Mouse (Mus musculus) thymus, postnatal 4 days (tissue): ENCODE measurements around the gene Gm20696.
A peak's percentile ranks its signal among the peaks of the same experiment; 100 is the strongest.

ENCODE experiments used
- DNase-seq: peaks from one replicate; pipeline ENCODE4 v3.0.0; 2021

Gene Gm20696

GRCm38 (mm10) chr6:99251222-99251621 is 415.4 kb downstream of the Gm20696 start:
- no peak for DNase-seq

- DNase-seq: no peak
Observed at GRCm38 (mm10) chr6:99249496-99250030, 417.0 kb downstream of the Gm20696 start.

GRCm38 (mm10) chr6:99248396-99248795 is 418.2 kb downstream of the Gm20696 start:
- no peak for DNase-seq

GRCm38 (mm10) chr6:99241625-99242395 is 424.8 kb downstream of the Gm20696 start:
- DNase-seq: peak; percentile 31

GRCm38 (mm10) chr6:99240764-99241163 is 425.8 kb downstream of the Gm20696 start:
- no peak for DNase-seq

- DNase-seq: no peak
Observed at GRCm38 (mm10) chr6:99235588-99235987, 431.0 kb downstream of the Gm20696 start.

- DNase-seq: no peak
Observed at GRCm38 (mm10) chr6:99233411-99233810, 433.2 kb downstream of the Gm20696 start.

- DNase-seq: no peak
Observed at GRCm38 (mm10) chr6:99228336-99228870, 438.2 kb downstream of the Gm20696 start.

- DNase-seq: no peak
Observed at GRCm38 (mm10) chr6:99221147-99221546, 445.4 kb downstream of the Gm20696 start.

- no peak for DNase-seq
Observed at GRCm38 (mm10) chr6:99220472-99220871, 446.1 kb downstream of the Gm20696 start.

GRCm38 (mm10) chr6:99217846-99218245 is 448.8 kb downstream of the Gm20696 start:
- DNase-seq: no peak

- DNase-seq: peak; percentile 17
Observed at GRCm38 (mm10) chr6:99217155-99217554, 449.4 kb downstream of the Gm20696 start.

GRCm38 (mm10) chr6:99212461-99212860 is 454.1 kb downstream of the Gm20696 start:
- no peak for DNase-seq

GRCm38 (mm10) chr6:99211663-99212333 is 454.8 kb downstream of the Gm20696 start:
- DNase-seq: no peak

GRCm38 (mm10) chr6:99210161-99210560 is 456.4 kb downstream of the Gm20696 start:
- no peak for DNase-seq
